Mouse (Mus musculus): ENCODE measurements around the gene Adarb2.

Adarb2 gene

GRCm38 (mm10) chr13:8369868-8370387 lies 167.3 kb downstream of the Adarb2 start:
- no peak for DNase-seq

- no peak for DNase-seq
Measured at GRCm38 (mm10) chr13:8388541-8388940, 185.9 kb downstream of the Adarb2 start.

GRCm38 (mm10) chr13:8400265-8401041 lies 197.8 kb downstream of the Adarb2 start:
- no peak for DNase-seq

GRCm38 (mm10) chr13:8402324-8402873 lies 199.7 kb downstream of the Adarb2 start:
- DNase-seq: no peak

GRCm38 (mm10) chr13:8406020-8406419 lies 203.4 kb downstream of the Adarb2 start:
- DNase-seq: no peak

GRCm38 (mm10) chr13:8410353-8411318 lies 208.0 kb downstream of the Adarb2 start:
- no peak for DNase-seq

GRCm38 (mm10) chr13:8424019-8424719 lies 221.5 kb downstream of the Adarb2 start:
- DNase-seq: no peak

- DNase-seq: no peak
Measured at GRCm38 (mm10) chr13:8439188-8439835, 236.6 kb downstream of the Adarb2 start.

- DNase-seq: no peak
Measured at GRCm38 (mm10) chr13:8445415-8445814, 242.7 kb downstream of the Adarb2 start.

GRCm38 (mm10) chr13:8448192-8448879 lies 245.7 kb downstream of the Adarb2 start:
- no peak for DNase-seq

- DNase-seq: no peak
Measured at GRCm38 (mm10) chr13:8451581-8451980, 248.9 kb downstream of the Adarb2 start.

- no peak for DNase-seq
Measured at GRCm38 (mm10) chr13:8456886-8457285, 254.2 kb downstream of the Adarb2 start.

- no peak for DNase-seq
Measured at GRCm38 (mm10) chr13:8457831-8458230, 255.2 kb downstream of the Adarb2 start.

GRCm38 (mm10) chr13:8467591-8468366 lies 265.1 kb downstream of the Adarb2 start:
- no peak for DNase-seq

- DNase-seq: no peak
Measured at GRCm38 (mm10) chr13:8476237-8476636, 273.6 kb downstream of the Adarb2 start.

- DNase-seq: no peak
Measured at GRCm38 (mm10) chr13:8478731-8479130, 276.1 kb downstream of the Adarb2 start.

GRCm38 (mm10) chr13:8479970-8480369 lies 277.3 kb downstream of the Adarb2 start:
- DNase-seq: no peak

GRCm38 (mm10) chr13:8481347-8481746 lies 278.7 kb downstream of the Adarb2 start:
- DNase-seq: no peak

- peak; percentile 87 for DNase-seq
Measured at GRCm38 (mm10) chr13:8484592-8485272, 282.1 kb downstream of the Adarb2 start.

All from heart, adult 11 months (tissue).